Mouse (Mus musculus): ENCODE data around the gene Rpia.

The Rpia gene

DNA sequence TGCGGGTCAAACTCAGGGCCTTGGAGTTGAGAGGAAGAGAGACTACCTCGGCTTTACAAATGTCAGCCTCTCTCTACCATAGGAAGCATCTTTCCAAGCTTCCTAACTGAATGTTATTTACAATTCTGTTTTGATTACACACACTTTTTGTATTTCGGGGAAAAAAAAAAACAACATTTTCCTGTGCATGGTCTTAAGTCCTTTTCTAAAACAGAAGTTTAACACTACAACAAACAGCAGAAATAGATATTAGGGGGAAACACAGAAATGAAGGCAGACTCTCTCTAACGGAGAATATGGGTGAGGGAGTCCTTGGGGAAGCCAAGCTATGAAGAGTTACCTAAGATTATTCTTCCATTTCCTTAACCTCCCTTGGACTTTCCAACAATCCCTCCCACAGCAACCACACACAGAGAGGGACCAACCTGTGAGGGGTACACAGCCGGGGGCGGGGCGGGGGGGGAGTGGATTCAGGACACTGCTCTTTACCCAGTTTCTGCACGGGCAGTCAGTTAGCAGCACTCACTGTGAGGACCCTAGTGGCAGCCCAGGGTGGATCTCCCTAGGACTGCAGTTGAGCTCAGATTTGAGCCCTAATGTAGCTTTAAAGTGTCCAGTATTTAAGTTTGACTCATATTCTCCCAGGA, 40.7 kb downstream of the Rpia start:
- no peak for DNase-seq (ENCODE audit: low spot score in 2 of 2)

DNA sequence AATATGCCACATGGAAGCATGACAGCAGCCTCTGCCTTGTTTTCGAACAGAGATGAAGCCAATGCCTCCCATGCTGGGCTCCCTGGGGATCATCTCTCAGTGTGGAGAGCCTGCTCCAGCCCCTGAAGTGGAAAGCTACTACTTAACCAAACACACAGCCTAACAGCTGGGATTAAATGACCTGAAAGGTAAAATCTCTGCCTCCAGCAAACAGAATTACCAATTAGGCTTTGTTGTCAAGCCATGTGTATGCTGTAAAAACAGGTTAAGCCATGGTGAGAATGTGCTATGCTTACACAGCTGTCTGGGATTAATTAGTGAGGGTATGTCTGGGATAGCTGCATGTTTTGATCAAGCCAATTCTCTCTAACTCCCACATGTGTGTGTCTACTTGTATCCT, 42.3 kb downstream of the Rpia start:
- DNase-seq (ENCODE audit: low spot score in 2 of 2), result no peak

DNA sequence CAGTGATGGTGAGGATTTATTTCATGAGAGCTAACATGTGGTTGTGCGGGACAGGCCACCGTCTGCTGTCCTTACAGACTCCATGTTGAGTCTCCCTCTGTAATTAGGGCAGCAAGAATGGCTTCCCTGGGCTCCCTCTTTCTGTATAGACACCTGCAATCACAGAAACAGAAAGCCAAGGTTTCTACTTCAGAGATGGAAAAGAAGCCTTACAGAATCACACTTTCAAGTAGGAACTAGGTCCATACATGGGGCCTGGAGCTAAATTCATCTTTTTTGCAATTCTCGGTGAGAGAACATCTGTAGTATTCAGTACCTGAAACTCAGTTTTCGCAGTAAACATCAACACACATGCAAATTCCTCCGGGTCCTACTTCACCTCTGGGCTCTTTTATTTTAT, 44.3 kb downstream of the Rpia start:
- no peak for DNase-seq (ENCODE audit: low spot score in 2 of 2)

DNA sequence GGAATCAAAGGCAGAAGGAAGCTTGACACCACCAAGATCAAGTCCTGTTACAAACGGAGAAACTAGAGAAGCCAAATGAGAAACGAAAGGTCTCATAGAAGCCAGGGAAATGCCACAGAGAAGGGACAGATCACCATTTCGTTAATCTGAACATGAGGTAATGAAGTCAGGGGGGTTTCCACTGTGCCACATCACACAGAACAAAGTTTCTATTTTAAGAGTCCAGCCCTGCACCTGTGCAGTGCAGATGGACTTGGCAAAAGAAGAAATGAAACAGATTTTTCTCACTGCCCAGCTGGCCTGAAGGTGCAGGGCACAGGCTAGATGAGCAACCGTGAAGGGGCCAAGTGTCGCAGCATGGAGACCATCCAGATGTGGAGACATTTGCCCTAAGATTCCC, 48.1 kb downstream of the Rpia start:
- no peak for DNase-seq (ENCODE audit: low spot score in 2 of 2)

DNA sequence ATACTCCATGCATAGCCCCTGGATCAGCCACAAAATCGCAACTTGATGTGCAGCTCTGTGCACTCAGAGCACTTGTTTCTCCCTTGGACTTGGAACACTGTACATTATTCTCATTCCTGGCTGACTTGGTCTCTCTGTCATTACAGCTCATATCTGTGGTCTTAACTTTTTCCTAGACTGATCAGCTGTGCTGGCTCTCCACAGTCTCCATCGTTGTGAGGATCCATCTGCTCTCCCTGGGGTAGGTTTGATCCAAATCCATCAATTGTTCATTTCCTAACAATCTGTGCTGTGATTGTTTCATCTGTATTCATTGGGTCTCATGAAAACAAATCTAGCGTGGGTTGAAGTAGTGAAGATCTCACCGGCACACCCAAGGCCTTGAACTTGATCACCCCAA, 49.2 kb downstream of the Rpia start:
- no peak for DNase-seq (ENCODE audit: low spot score in 2 of 2)

DNA sequence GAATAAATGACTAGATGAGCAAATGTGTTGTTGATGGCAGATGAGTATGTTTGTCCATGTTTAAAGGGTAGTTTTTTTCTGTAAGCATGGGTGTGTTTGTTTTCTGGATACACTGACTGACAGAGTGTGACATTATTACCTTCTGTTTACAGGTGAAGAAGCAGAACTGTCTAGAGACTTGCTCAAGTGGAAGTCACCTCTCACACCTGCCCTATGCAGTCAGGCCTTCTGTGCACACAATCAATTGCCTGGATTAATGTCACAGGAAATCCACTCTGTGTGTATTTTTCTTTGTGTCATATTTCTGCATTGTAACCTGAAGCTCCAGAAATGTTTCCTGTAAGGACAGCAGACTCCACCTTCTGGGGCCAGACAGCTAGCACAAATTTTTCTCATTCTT, 51.5 kb downstream of the Rpia start:
- no peak for DNase-seq (ENCODE audit: low spot score in 2 of 2)

DNA sequence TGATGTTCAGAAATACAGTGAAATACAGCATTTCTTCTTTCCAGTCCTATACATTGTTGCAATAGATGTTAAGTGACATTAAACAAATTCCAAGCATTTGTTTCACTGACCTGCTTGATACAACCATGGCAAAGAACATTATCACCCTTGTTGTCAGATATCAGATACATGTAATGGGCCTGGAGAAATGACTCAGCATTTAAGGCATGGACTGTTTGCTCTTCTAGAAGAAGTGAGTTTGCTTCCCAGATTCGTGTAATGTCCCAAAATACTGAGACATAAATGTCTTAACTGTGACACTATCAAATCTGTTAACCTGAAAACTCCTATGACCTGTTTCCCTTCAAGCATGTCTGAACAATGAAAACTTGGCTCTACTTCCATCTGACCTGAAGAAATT, 52.6 kb downstream of the Rpia start:
- DNase-seq (ENCODE audit: low spot score in 2 of 2), result no peak

DNA sequence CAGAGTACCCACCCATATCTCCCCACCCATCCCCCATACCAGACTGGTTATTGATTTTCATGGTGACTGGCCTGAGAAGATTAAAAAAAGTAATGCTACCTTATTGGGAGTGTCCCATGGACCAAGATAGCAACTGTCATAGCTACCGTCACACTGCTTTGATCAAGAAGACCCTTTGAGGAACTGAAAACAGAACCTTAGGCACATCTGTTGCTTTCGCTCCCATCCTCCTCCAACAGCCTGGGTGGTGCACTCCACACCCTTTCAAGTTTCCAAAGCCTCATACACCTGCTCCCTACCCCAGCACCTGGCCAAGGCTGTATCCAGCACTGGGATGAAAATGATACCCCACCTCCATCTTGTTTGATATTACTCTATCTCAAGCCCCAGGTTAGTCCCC, 56.5 kb downstream of the Rpia start:
- DNase-seq (ENCODE audit: low spot score in 2 of 2), result no peak

DNA sequence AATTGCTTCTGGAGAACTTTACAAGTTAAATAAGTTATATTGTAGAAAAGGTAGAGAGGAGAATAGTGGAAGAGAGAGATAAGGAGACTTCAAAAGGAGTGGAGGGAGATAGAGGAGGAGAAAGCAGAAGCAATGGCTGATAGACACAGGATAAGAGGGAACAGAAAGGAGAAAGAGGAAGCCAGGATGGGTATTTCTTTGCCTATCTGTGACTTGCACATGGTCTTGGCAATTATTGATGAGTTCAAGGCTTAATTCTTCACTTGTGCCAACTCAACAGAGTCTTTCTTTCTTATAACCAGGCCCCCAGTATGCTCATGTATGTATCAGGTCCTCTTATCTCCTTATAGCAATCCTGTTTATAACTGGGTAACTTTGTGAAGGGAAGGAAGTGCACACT, 61.2 kb downstream of the Rpia start:
- DNase-seq (ENCODE audit: low spot score in 2 of 2), result no peak

DNA sequence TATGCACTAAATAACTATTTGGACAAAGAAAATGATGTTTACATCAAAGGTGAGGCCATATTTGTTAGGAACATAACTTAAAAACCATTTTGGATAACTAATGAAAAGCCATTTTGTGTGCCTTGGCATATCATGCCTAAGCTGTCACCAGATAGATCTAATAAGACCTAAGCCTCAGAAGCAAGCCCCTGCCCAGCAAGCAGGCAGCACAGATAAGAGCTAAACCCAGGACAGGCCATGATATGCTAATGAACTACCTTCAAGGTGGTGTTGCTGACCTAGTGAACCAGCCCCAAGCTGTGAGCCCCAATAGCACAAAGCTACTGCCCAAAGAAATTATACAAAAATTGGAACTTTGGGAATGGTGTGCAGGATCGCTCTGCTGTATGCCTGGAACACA, 62.9 kb downstream of the Rpia start:
- DNase-seq (ENCODE audit: low spot score in 2 of 2), result no peak

DNA sequence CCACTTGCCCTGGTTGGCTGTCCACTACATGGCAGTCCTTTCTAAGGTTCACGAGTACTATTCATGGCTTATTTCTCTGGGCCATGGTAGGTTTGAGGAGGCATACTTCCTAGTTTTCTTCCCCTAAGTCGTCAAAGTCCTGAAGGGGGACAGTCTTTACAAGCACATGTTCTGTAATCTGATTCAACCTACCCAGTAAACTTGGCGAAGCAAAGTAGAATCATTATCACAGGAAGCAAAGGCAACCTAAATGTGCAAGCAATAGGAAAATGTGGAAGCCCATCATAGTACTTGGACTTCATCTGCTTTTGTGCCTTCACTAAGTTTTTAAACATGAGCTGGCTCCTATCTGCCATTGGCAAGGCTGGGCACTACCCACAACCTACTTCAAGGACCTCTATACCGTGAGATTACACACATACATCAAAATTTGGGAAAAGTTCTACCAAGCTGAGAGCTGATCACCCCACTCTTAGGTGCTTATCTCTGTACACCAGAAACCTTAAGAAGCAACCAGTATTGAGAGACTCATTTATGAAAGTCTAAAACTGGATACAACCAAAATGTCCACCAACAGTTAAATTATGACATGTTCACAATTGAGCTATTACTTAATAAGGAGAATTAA, 64.8 kb downstream of the Rpia start:
- DNase-seq (ENCODE audit: low spot score in 2 of 2), result no peak

DNA sequence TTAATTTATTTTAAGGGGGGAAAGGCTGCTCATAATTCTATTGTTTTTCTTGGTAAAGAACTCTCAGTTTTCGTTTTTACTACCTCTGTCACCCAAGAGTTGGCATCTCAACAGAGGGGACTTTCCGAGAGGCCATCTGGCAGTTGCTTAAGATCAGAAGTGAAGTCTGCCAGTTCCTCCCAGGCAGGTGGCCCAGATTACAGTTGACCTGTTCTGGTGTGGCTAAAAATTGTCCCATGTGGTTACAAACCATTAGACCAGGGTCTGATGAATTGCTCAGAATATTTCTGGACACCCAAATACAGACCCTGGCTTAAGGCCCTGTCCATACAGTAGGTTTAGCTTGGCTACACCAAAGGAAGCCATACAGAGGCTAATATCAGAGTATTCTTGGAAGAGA, 66.4 kb downstream of the Rpia start:
- no peak for DNase-seq (ENCODE audit: low spot score in 2 of 2)

DNA sequence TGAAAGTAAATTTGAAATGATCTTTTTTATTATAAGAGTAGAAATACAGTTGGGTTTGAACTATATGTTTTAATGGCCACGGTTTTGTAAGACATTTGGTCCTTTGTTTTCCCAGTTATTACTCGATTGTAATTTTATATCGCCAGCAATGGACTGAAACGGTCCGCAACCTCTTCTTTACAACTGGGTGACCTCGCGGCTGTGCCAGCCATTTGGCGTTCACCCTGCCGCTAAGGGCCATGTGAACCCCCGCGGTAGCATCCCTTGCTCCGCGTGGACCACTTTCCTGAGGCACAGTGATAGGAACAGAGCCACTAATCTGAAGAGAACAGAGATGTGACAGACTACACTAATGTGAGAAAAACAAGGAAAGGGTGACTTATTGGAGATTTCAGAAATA, 67.3 kb downstream of the Rpia start:
- DNase-seq (ENCODE audit: low spot score in 2 of 2), result no peak

DNA sequence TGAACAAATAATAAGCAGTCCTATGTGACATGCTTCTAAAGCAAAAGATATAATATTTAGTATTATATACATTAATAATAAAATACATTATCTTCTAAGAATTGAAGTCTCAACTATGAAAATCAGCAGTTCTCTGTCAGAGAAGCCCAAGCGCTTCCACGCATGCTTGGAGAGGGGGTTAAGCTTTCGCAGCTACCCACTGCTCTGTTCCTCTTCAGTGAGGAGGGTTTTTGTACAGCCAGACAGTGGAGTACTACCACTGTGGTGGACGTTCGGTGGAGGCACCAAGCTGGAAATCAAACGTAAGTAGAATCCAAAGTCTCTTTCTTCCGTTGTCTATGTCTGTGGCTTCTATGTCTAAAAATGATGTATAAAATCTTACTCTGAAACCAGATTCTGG, 69.7 kb downstream of the Rpia start:
- DNase-seq (ENCODE audit: low spot score in 2 of 2), result no peak

DNA sequence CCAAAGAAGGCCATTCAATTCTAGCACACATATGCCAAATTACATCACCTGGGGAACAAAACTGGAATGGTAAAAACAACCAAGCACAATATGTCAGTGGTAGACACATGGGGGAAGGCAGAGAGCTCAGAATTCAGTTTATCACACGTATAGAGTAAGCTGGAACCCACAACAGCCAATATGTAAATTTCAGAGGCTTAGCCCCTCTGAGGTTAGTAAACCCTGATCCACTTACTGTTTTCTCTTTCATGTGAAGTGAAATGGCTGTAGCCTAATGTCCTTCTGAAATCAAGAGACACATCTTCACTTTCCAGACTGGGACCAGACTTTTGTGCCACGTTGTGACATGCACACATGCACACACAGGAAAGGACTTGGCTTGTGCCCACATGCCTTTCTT, 73.3 kb downstream of the Rpia start:
- DNase-seq (ENCODE audit: low spot score in 2 of 2), result no peak

DNA sequence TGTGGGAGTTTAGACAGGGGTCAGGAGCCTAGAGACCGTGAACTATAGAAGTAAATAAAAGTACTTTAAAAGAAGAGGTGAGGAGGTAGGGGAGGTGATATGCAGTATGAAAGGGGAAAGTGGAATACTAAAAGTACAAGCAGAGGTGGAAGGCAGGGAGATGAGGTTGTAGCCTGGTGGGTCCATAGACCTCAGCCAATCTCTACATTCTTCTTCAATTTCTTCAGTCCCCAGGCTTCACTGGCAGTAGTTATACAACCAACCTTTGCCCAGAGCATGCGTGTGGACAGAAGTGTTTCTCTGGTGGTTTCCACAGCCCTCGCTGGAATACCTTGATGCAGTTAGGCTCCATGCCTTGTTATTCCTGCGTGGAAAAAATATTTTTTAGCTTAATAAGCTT, 73.9 kb downstream of the Rpia start:
- DNase-seq (ENCODE audit: low spot score in 2 of 2), result no peak

DNA sequence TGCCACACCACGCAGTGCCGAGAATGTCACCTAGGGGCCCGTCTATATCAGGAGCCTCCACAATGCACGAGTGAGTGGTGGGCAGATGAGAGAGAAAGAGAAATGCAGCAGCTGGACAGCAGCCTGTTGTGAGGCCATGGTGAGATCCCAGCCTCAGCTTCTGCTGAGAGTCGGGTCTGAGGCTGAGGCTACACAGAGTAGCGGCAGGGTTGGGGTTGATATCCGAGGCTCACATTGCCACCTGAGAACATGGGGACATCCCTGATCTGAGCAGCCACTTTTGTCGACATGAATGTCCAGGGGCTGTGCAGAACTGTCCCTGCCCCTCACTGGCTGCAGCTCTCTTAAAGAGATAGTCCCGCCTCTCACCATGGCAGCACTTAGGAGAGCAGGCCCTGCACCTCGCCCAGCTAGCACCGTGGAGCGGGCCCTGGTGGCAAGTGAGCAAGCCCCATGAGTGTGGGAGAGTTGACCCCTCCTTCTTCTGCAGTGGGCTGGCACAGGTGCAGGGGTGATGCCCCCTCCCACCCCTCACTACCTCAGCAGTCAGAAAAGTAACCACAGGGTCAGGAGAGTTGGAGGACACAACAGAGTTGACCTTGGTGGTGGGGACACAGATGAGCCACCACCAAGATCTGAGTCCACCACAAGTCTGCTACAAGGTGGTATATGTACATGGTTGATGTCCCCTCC, 75.2 kb downstream of the Rpia start:
- no peak for DNase-seq (ENCODE audit: low spot score in 2 of 2)
